24 mouse cellular contexts compared by ENCODE assay signal in genomic region chr14:31316613-31317012, GRCm38 (mm10). TPM values are rescaled to one million over a fixed set of nuclear protein-coding genes. Genes with fewer than 3 reads are reported as not detected.
A peak's percentile ranks its signal among the peaks of the same experiment; 100 is the strongest.
DNase-seq lines count a peak whose midpoint lies in the region; ATAC-seq and TF ChIP-seq lines count a peak whose summit lies in the region.
"Had no signal": no experiment of that assay in that cellular context is flagged by ENCODE, and none has a peak within 500 bp of the region (broad histone marks: within the 10 kb centered on the region; RNA-seq: fewer than 3 reads in every experiment).

No protein-coding gene starts in this region.

- 59% methylated on average over 12 of the region's 12 CpGs for WGBS in stomach, embryonic 15.5 days
- 56% methylated on average over 12 of the region's 12 CpGs for WGBS in stomach, postnatal 0 days
- WGBS in midbrain, embryonic 15.5 days, result 85% methylated on average over 12 of the region's 12 CpGs

- no peaks in the 10 kb centered on the region for H3K4me1 ChIP-seq in stomach, embryonic 15.5 days
- no peaks in the 10 kb centered on the region for H3K4me1 ChIP-seq in stomach, postnatal 0 days (replicated peaks; ENCODE audit: control insufficient read depth, insufficient read depth)
- H3K4me1 ChIP-seq in midbrain, embryonic 15.5 days, result no peaks in the 10 kb centered on the region
- H3K4me1 ChIP-seq: heart, embryonic 10.5 days; limb, embryonic 15.5 days; megakaryocyte, embryonic 14.5 days; midbrain, embryonic 12.5 days had no signal

- peak; percentile 70 to 72 for DNase-seq in adrenal gland, adult (ENCODE audit: inconsistent age in 2 of 2, low spot score in 1 of 2)
- no peak for DNase-seq in adrenal gland, postnatal 4 days (ENCODE audit: low spot score in 2 of 2)
- DNase-seq in stomach, postnatal 0 days (ENCODE audit: low spot score), result no peak
- peak; percentile 60 to 63 for DNase-seq in adrenal gland, postnatal 36 days
- no peak for DNase-seq in spleen, postnatal 4 days (ENCODE audit: low spot score in 2 of 2)
- DNase-seq: cerebellum, adult 2 months; cerebellum, postnatal 14 days; gastrocnemius, postnatal 10 days; kidney, adult 8-10 months; lung, postnatal 36 days; thymus, postnatal 14 days had no signal

- no peak overlapping the region for H3K9ac ChIP-seq in stomach, embryonic 15.5 days
- H3K9ac ChIP-seq in stomach, postnatal 0 days (ENCODE audit: low read length), result no peak overlapping the region
- H3K9ac ChIP-seq in midbrain, embryonic 15.5 days, result no peak overlapping the region
- H3K9ac ChIP-seq: heart, embryonic 15.5 days; limb, embryonic 15.5 days; midbrain, embryonic 12.5 days had no signal

- no peak overlapping the region for H3K27ac ChIP-seq in stomach, embryonic 15.5 days
- no peak overlapping the region for H3K27ac ChIP-seq in stomach, postnatal 0 days (replicated peaks)
- no peak overlapping the region for H3K27ac ChIP-seq in midbrain, embryonic 15.5 days
- H3K27ac ChIP-seq: heart, embryonic 10.5 days; heart, embryonic 15.5 days; kidney, postnatal 0 days; limb, embryonic 10.5 days; limb, embryonic 15.5 days; midbrain, embryonic 12.5 days had no signal

- 0 out of 2 replicates have a peak, but pooled peaks have one; percentile 14 for ATAC-seq in stomach, embryonic 15.5 days (ENCODE audit: insufficient read depth, low FRiP score, low read depth)
- no peak for ATAC-seq in stomach, postnatal 0 days (ENCODE audit: low FRiP score, low TSS enrichment)
- ATAC-seq in midbrain, embryonic 15.5 days (replicated peaks), result no peak
- ATAC-seq: forebrain, embryonic 16.5 days; hindbrain, embryonic 16.5 days had no signal

- no peaks in the 10 kb centered on the region for H3K9me3 ChIP-seq in stomach, embryonic 15.5 days
- no peaks in the 10 kb centered on the region for H3K9me3 ChIP-seq in stomach, postnatal 0 days (ENCODE audit: control insufficient read depth, low read length)
- H3K9me3 ChIP-seq in midbrain, embryonic 15.5 days, result no peaks in the 10 kb centered on the region
- H3K9me3 ChIP-seq: G1E; heart, embryonic 10.5 days; heart, embryonic 15.5 days; limb, embryonic 10.5 days; limb, embryonic 15.5 days; megakaryocyte, embryonic 14.5 days; midbrain, embryonic 12.5 days had no signal

- no peak overlapping the region for H3K4me2 ChIP-seq in stomach, embryonic 15.5 days
- H3K4me2 ChIP-seq in stomach, postnatal 0 days (replicated peaks; ENCODE audit: low read depth), result no peak overlapping the region
- H3K4me2 ChIP-seq in midbrain, embryonic 15.5 days, result no peak overlapping the region
- H3K4me2 ChIP-seq: heart, embryonic 15.5 days; limb, embryonic 15.5 days; midbrain, embryonic 12.5 days had no signal

- no peaks in the 10 kb centered on the region for H3K36me3 ChIP-seq in stomach, embryonic 15.5 days
- H3K36me3 ChIP-seq in stomach, postnatal 0 days (ENCODE audit: control insufficient read depth, insufficient read depth, low read length), result no peaks in the 10 kb centered on the region
- no peaks in the 10 kb centered on the region for H3K36me3 ChIP-seq in midbrain, embryonic 15.5 days (replicated peaks)
- H3K36me3 ChIP-seq: G1E; heart, embryonic 10.5 days; heart, embryonic 15.5 days; limb, embryonic 10.5 days; limb, embryonic 15.5 days; midbrain, embryonic 12.5 days had no signal

- no peak overlapping the region for H3K4me3 ChIP-seq in stomach, embryonic 15.5 days (replicated peaks)
- H3K4me3 ChIP-seq in stomach, postnatal 0 days (ENCODE audit: low read depth, low read length), result no peak overlapping the region
- no peak overlapping the region for H3K4me3 ChIP-seq in midbrain, embryonic 15.5 days
- H3K4me3 ChIP-seq: erythroblast, embryonic 14.5 days; heart, embryonic 10.5 days; heart, embryonic 15.5 days; limb, embryonic 10.5 days; limb, embryonic 15.5 days; megakaryocyte, embryonic 14.5 days; midbrain, embryonic 12.5 days had no signal

- no peak for TF ChIP-seq CTCF in stomach, postnatal 0 days (IDR thresholded peaks at IDR 0.05; ENCODE audit: low read depth)

- no peak for TF ChIP-seq EP300 in stomach, postnatal 0 days (optimal IDR thresholded peaks at IDR 0.05)

- H3K27me3 ChIP-seq in stomach, embryonic 15.5 days (replicated peaks), result no peaks in the 10 kb centered on the region
- no peaks in the 10 kb centered on the region for H3K27me3 ChIP-seq in stomach, postnatal 0 days (ENCODE audit: control insufficient read depth, insufficient read depth, low read length)
- no peaks in the 10 kb centered on the region for H3K27me3 ChIP-seq in midbrain, embryonic 15.5 days (replicated peaks)
- H3K27me3 ChIP-seq: limb, embryonic 15.5 days; midbrain, embryonic 12.5 days had no signal

RNA-seq across cellular contexts. Expression of gene Dnah1, which starts 7.1 kb away (rescaled TPM):
- total RNA-seq in adrenal gland, postnatal 4 days (2021), result 1 to 10 TPM; 2.4 to 3.2 TPM
- 3.5 and 4.0 TPM in 2 replicates for polyA plus RNA-seq in stomach, embryonic 15.5 days (2015; fragmentation: Nextera tagmentation; extraction: Ambion mirVana)
- 0.74 and 0.81 TPM in 2 replicates for polyA plus RNA-seq in stomach, postnatal 0 days (2015; fragmentation: Nextera tagmentation; extraction: Ambion mirVana)
- total RNA-seq in adrenal gland, postnatal 36 days (2021), result 1 to 10 TPM; 1.5 to 1.7 TPM
- 4.6 and 4.9 TPM in 2 replicates for polyA plus RNA-seq in midbrain, embryonic 15.5 days (2015; fragmentation: Nextera tagmentation; extraction: Ambion mirVana)
- polyA plus RNA-seq: erythroblast, embryonic 14.5 days; G1E had no signal

RNA-seq across cellular contexts. Expression of gene Capn7, which starts 19.8 kb away (rescaled TPM):
- total RNA-seq in adrenal gland, postnatal 4 days (2021), result 10 to 100 TPM; 47.0 to 53.0 TPM
- polyA plus RNA-seq in stomach, embryonic 15.5 days (2015; fragmentation: Nextera tagmentation; extraction: Ambion mirVana), result 37.8 and 41.8 TPM in 2 replicates
- 24.8 and 26.8 TPM in 2 replicates for polyA plus RNA-seq in stomach, postnatal 0 days (2015; fragmentation: Nextera tagmentation; extraction: Ambion mirVana)
- total RNA-seq in adrenal gland, postnatal 36 days (2021), result 10 to 100 TPM; 43.5 to 45.0 TPM
- 85.9 and 89.5 TPM in 2 replicates for polyA plus RNA-seq in midbrain, embryonic 15.5 days (2015; fragmentation: Nextera tagmentation; extraction: Ambion mirVana)

Comparison
In these comparisons a context has a peak if more than half of its experiments do, and no peak if none do; other contexts are left out.
1. DNase-seq: peak in adrenal gland, adult (2 of 2) and adrenal gland, postnatal 36 days (2 of 2); none in adrenal gland, postnatal 4 days (0 of 2), stomach, postnatal 0 days (single experiment) and spleen, postnatal 4 days (0 of 2).